Mouse (Mus musculus) c-Kit-positive CD71-positive TER-119-positive erythroid progenitor cells, embryonic 14.5 days (primary cell): ENCODE results near the gene Gm20388.
A peak's percentile ranks its signal among the peaks of the same experiment; 100 is the strongest.

Experiments used
- DNase-seq: peaks from one replicate; pipeline ENCODE4 v3.0.0-alpha.2; 2013; ENCODE audit warnings: low spot score

Gm20388 gene

GRCm38 (mm10) chr8:122926782-122927181, 3016.1 kb downstream of the Gm20388 start:
- no peak for DNase-seq

- DNase-seq = no peak
Measured at GRCm38 (mm10) chr8:122927841-122928240, 3017.2 kb downstream of the Gm20388 start.

GRCm38 (mm10) chr8:122928631-122929224, 3018.1 kb downstream of the Gm20388 start:
- no peak for DNase-seq

GRCm38 (mm10) chr8:122931834-122932560, 3021.4 kb downstream of the Gm20388 start:
- no peak for DNase-seq

- no peak for DNase-seq
Measured at GRCm38 (mm10) chr8:122932561-122932959, 3021.9 kb downstream of the Gm20388 start.

- DNase-seq = no peak
Measured at GRCm38 (mm10) chr8:122933973-122934372, 3023.3 kb downstream of the Gm20388 start.

- DNase-seq = no peak
Measured at GRCm38 (mm10) chr8:122935118-122935517, 3024.5 kb downstream of the Gm20388 start.

- no peak for DNase-seq
Measured at GRCm38 (mm10) chr8:122935912-122936311, 3025.3 kb downstream of the Gm20388 start.

GRCm38 (mm10) chr8:122937545-122938053, 3027.0 kb downstream of the Gm20388 start:
- no peak for DNase-seq

- DNase-seq = no peak
Measured at GRCm38 (mm10) chr8:122938170-122938569, 3027.5 kb downstream of the Gm20388 start.

GRCm38 (mm10) chr8:122938591-122938990, 3027.9 kb downstream of the Gm20388 start:
- DNase-seq = no peak

- no peak for DNase-seq
Measured at GRCm38 (mm10) chr8:122942803-122943713, 3032.4 kb downstream of the Gm20388 start.

- no peak for DNase-seq
Measured at GRCm38 (mm10) chr8:122945775-122946174, 3035.1 kb downstream of the Gm20388 start.

- DNase-seq = no peak
Measured at GRCm38 (mm10) chr8:122949701-122950100, 3039.1 kb downstream of the Gm20388 start.

- DNase-seq = no peak
Measured at GRCm38 (mm10) chr8:122951456-122951855, 3040.8 kb downstream of the Gm20388 start.

GRCm38 (mm10) chr8:122953028-122953427, 3042.4 kb downstream of the Gm20388 start:
- DNase-seq = no peak

- DNase-seq = no peak
Measured at GRCm38 (mm10) chr8:122954090-122954799, 3043.6 kb downstream of the Gm20388 start.

GRCm38 (mm10) chr8:122955195-122955594, 3044.6 kb downstream of the Gm20388 start:
- no peak for DNase-seq

- peak; percentile 37 for DNase-seq
Measured at GRCm38 (mm10) chr8:122955997-122956396, 3045.4 kb downstream of the Gm20388 start.

GRCm38 (mm10) chr8:122960323-122960722, 3049.7 kb downstream of the Gm20388 start:
- no peak for DNase-seq

GRCm38 (mm10) chr8:122960932-122961331, 3050.3 kb downstream of the Gm20388 start:
- peak; percentile 50 for DNase-seq

GRCm38 (mm10) chr8:122961458-122961857, 3050.8 kb downstream of the Gm20388 start:
- DNase-seq = no peak
